Mouse (Mus musculus) liver, postnatal 0 days (tissue): ENCODE results near the gene Mid2. TPM values are rescaled to one million over a fixed set of nuclear protein-coding genes. Genes with fewer than 3 reads are reported as not detected.
A peak's percentile ranks its signal among the peaks of the same experiment; 100 is the strongest.
"Not testable (repeated sequence)": the region's sequence is repeated elsewhere in the genome, so short reads cannot be mapped to it uniquely, and the experiment has no call there.

Experiments
- ATAC-seq: fragments of 200-750 bp; cut with Nextera tagmentation; 2 replicates; pipeline ENCODE4 v1.8.0; 2017; ENCODE audit warnings: mild to moderate bottlenecking, moderate library complexity
- DNase-seq: peaks from one replicate; pipeline ENCODE4 v3.0.0-alpha.2; 2016
- H3K27ac ChIP-seq: fragments of 300-500 bp; sonication (generic); 2 replicates; pipeline ENCODE4 v1.5.1; 2014; ENCODE audit warnings: antibody characterized with exemption, moderate library complexity, mild to moderate bottlenecking, low read depth
- H3K27me3 ChIP-seq: fragments of 300-500 bp; sonication (generic); 2 replicates; pipeline ENCODE4 v1.6.1; 2014; ENCODE audit warnings: low read length, control low read depth, mixed read lengths; ENCODE audit not compliant: insufficient read depth
- H3K36me3 ChIP-seq: fragments of 300-500 bp; sonication (generic); replicated peaks from 2 replicates; pipeline ENCODE4 v1.6.1; 2014; ENCODE audit warnings: mild to moderate bottlenecking, control low read depth, low read length, moderate library complexity, mixed read lengths; ENCODE audit not compliant: insufficient read depth
- H3K4me1 ChIP-seq: fragments of 300-500 bp; sonication (generic); 2 replicates; pipeline ENCODE4 v1.6.1; 2014; ENCODE audit warnings: antibody characterized with exemption, mild to moderate bottlenecking, control low read depth; ENCODE audit not compliant: insufficient read depth
- H3K4me2 ChIP-seq: fragments of 300-500 bp; sonication (generic); 2 replicates; pipeline ENCODE4 v1.6.1; 2014; ENCODE audit warnings: low read depth, mild to moderate bottlenecking, low read length, moderate library complexity, mixed read lengths
- H3K4me3 ChIP-seq: fragments of 300-500 bp; sonication (generic); 2 replicates; pipeline ENCODE4 v1.5.1; 2014; ENCODE audit warnings: low read depth, low read length
- H3K9ac ChIP-seq: fragments of 300-500 bp; sonication (generic); replicated peaks from 2 replicates; pipeline ENCODE4 v1.6.1; 2014; ENCODE audit warnings: mild to moderate bottlenecking, moderate library complexity
- H3K9me3 ChIP-seq: fragments of 300-500 bp; sonication (generic); 2 replicates; pipeline ENCODE4 v1.6.1; 2016; ENCODE audit warnings: mild to moderate bottlenecking, control low read depth, low read length, mixed read lengths
- CTCF ChIP-seq: sonication (generic); IDR thresholded peaks from 2 replicates; pipeline ENCODE4 v1.5.1; 2016; ENCODE audit warnings: antibody characterized with exemption, low read depth
- EP300 ChIP-seq: IDR thresholded peaks from 2 replicates; pipeline ENCODE4 v1.6.1; 2016; ENCODE audit warnings: antibody characterized with exemption, low read depth, mild to moderate bottlenecking
- WGBS: fragments of 180-500 bp; shearing (Covaris S2); extraction: QIAGEN DNeasy Blood & Tissue Kit; methylation state at CpG from one replicate; pipeline ENCODE4 v1.1.7; 2014; ENCODE audit not compliant: insufficient replicate concordance; 5-methylcytosine and 5-hydroxymethylcytosine counted together
- polyA plus RNA-seq: library from polyadenylated mRNA; unstranded; fragments of >200 nt; fragmentation: Nextera tagmentation; extraction: Ambion mirVana; gene quantifications from 2 replicates; pipeline ENCODE4 v1.2.1, GENCODE M21; 2015

The Mid2 gene
- polyA plus RNA-seq, 1 experiment from 2014 or later = 0.45 TPM

DNA sequence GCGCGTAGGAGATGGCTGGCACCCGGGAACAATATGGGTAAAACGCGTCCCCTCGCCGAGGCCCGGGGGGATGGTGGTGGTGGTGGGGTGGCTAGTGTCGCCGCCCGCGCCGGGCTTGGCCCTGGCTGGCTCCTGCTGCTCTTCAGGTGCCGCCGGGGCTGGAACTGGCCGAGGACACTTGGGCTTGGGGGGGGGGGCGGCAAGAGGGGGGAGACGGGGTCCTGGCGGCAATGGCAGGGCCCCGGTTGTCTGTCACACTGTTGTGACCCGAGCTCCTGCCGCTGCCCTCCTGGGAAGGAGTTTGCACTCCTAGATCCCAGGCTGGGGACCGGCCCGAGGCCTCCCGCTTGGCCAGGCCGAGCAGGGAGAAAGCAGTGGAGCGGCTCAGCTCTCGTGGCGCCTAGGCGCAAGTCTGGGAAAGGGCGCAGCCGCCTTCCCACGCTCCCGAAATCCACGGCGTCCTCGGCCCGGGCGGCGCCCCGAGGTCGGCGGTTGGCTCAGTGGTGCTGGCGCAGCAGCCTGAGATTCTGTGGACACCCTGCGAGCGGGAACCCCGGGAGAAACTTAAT lies 927 bp downstream of the Mid2 start:
- DNase-seq = no peak
- H3K4me2 ChIP-seq = peak overlapping the region; percentile 70
- 34% methylated on average over 26 of the region's 47 CpGs for WGBS
- H3K9me3 ChIP-seq = no peaks in the 10 kb centered on the region
- H3K9ac ChIP-seq = peak overlapping the region; percentile 53
- peaks cover 33% of the 10 kb centered on the region for H3K27me3 ChIP-seq
- H3K27ac ChIP-seq = 0 out of 2 replicates have a peak overlapping the region, but pooled peaks have one; percentile 22
- H3K4me1 ChIP-seq = no peaks in the 10 kb centered on the region
- H3K4me3 ChIP-seq = peak overlapping the region; percentile 43
- no peaks in the 10 kb centered on the region for H3K36me3 ChIP-seq
- no peak for TF ChIP-seq CTCF
- TF ChIP-seq EP300 = no peak
- ATAC-seq = peak; percentile 29; the same call in 1 of the 2 replicates

DNA sequence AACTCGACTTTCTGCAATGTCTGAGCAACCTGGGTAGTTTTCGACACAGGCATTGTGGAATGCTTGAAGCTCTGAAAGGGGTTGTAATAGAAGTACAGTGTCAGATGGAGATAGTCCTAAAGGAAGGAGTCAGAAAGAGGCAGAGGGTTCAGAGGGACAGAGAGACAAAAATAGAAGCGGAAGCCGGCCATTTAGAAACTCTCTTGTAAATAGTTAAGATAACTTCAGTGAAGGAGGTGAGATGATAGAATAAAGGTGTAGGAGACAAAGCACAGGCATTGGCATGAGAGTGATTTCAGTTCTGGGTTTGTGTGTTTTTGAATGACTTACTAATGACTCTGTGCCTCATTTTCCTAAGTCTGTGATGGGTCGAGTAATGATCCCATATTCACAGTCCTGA lies 11.0 kb downstream of the Mid2 start:
- ATAC-seq (no peak), DNase-seq (no peak)
- H3K36me3 ChIP-seq = no peaks in the 10 kb centered on the region
- TF ChIP-seq EP300 (no peak), CTCF (no peak)
- no peak overlapping the region for H3K9ac ChIP-seq
- no peak overlapping the region for H3K27ac ChIP-seq
- no peak overlapping the region for H3K4me3 ChIP-seq
- WGBS = 70% methylated on average over 5 of the region's 5 CpGs
- no peaks in the 10 kb centered on the region for H3K27me3 ChIP-seq
- H3K9me3 ChIP-seq = no peaks in the 10 kb centered on the region
- H3K4me2 ChIP-seq = no peak overlapping the region
- H3K4me1 ChIP-seq = no peaks in the 10 kb centered on the region

DNA sequence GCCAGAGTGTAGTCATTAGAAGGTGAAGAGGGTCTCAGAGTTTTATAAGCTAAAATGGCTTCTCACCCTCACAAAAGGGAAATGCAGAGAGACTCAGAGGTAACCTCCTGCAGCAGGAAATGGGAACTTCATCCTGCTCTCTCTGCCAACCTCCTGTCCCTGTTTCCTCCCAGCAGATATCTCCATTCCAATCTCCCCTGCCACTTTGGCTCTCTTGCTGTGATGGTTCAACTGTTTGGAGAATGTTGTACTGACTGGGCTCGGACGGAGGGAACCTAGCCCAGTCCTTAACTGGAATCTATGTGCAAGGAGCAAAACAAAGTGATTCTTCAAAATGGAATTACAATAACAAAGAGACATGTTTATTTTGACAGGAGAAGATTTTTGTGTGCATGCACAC lies 23.9 kb downstream of the Mid2 start:
- Histone ChIP-seq H3K9me3 (no peaks in the 10 kb centered on the region), H3K36me3 (no peaks in the 10 kb centered on the region), H3K27me3 (no peaks in the 10 kb centered on the region; the same call in 1 of the 2 replicates), H3K4me2 (no peak overlapping the region), H3K4me3 (no peak overlapping the region), H3K9ac (no peak overlapping the region), H3K4me1 (no peaks in the 10 kb centered on the region), H3K27ac (no peak overlapping the region)
- no peak for TF ChIP-seq EP300
- 85% methylated on average over 2 of the region's 2 CpGs for WGBS
- ATAC-seq (no peak), DNase-seq (no peak)

DNA sequence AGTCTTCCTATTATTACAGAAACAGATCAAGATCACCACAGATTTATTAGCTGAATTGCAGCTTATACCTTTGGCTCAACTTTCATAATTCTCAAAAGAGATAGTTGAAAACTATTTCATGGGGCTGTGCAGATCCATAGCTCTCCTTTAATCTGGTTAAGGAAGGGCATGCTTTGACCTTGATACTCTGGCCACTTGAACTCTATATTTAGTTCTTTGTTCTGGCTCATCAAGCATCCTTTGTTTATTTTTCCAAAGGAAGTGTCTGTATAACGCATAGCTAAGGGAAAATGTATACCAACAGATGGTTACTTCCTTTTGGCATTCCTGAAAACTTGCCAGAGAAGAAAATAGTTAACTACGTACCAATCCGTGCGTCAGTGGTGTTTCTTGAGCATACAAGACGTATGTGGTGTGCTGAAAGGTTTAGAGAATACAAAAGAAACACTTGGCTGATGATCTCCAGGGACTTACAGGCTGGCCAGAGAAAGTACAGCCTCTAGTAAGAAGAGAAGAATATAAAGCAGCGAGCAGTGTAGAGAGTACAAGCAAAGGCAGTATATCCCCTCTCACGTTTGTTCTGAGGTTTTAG lies 33.6 kb downstream of the Mid2 start:
- DNase-seq, ATAC-seq, H3K4me2 ChIP-seq, H3K9me3 ChIP-seq, H3K9ac ChIP-seq, H3K36me3 ChIP-seq, H3K4me3 ChIP-seq, H3K27ac ChIP-seq, H3K27me3 ChIP-seq, H3K4me1 ChIP-seq: not testable (repeated sequence)
- 51% methylated on average over 6 of the region's 7 CpGs for WGBS

DNA sequence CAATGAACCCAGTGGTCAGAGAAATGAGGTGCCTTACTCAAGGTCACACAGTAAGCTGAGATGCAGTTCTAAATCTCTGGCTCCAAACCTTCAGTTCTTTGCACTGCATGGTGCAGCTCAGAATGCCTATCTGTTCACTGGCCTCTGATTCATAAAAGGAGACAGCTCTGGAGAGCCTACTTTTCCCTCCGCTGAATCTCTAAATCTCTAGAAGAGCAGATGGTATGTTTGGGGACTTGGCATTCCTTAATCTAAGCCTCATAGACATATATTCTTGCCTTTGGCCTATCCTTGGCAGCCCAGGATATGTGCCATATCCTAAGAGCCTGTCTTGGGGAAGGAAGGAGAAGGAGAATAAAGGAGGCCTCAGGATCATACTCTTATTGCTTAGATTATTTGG lies 38.8 kb downstream of the Mid2 start:
- TF ChIP-seq CTCF (no peak), EP300 (no peak)
- H3K27ac ChIP-seq = no peak overlapping the region
- no peak overlapping the region for H3K4me2 ChIP-seq
- H3K9ac ChIP-seq = no peak overlapping the region
- 86% methylated on average over 1 of the region's 1 CpGs for WGBS
- no peak overlapping the region for H3K4me3 ChIP-seq
- H3K36me3 ChIP-seq = no peaks in the 10 kb centered on the region
- H3K4me1 ChIP-seq = no peaks in the 10 kb centered on the region
- DNase-seq = no peak
- ATAC-seq = no peak
- H3K9me3 ChIP-seq = no peaks in the 10 kb centered on the region
- H3K27me3 ChIP-seq = no peaks in the 10 kb centered on the region

DNA sequence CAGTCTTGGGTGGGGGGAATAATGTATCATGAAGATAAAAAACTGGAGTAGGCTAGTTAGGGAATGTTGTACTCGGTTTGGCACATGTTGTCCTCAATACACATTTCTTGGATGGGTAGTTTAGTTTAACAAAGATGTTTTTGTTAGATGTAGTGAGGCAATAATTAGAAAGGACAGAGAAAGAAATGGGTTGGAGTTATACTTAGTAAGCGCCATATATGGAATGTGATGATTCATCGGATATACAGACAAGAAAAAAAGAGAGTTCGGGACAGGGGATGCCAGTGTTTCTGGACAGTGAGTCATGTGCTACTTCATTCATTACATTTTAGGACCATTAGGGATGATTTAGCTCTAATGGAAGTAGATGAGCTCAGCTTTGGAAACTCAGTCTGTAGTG lies 41.7 kb downstream of the Mid2 start:
- H3K27ac ChIP-seq = no peak overlapping the region
- H3K27me3 ChIP-seq = no peaks in the 10 kb centered on the region
- DNase-seq = no peak
- no peaks in the 10 kb centered on the region for H3K9me3 ChIP-seq
- H3K4me2 ChIP-seq = no peak overlapping the region
- H3K36me3 ChIP-seq = no peaks in the 10 kb centered on the region
- 78% methylated on average over 4 of the region's 4 CpGs for WGBS
- no peak overlapping the region for H3K4me3 ChIP-seq
- no peak for ATAC-seq
- TF ChIP-seq EP300 = no peak
- no peak for TF ChIP-seq CTCF
- H3K9ac ChIP-seq = no peak overlapping the region
- H3K4me1 ChIP-seq = no peaks in the 10 kb centered on the region
